In the genomic region with DNA sequence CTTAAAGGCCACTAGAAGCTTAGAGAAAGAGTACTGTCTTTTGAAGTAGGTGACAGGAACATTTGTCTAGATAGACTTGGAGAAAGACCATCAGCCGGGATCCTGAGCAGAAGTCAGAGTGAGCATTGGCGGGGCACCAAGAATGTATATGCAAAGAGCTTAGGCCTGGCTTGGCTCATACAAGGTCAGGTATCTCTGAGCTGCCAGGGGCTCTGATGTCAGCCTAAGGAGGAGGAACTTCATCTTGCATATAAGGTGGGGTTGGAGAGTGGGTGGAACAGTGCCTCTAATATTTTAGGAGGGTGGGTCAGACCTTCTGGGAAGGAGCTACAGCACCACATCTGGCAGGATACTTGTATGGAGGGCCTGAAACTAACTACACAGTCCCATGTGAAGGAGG, we compare ENCODE assay signal across 13 mouse cellular contexts. TPM values are rescaled to one million over a fixed set of nuclear protein-coding genes. Genes with fewer than 3 reads are reported as not detected.
DNase-seq lines count a peak whose midpoint lies in the region; ATAC-seq and TF ChIP-seq lines count a peak whose summit lies in the region.
"Had no signal": no experiment of that assay in that cellular context is flagged by ENCODE, and none has a peak within 500 bp of the region (broad histone marks: within the 10 kb centered on the region; RNA-seq: fewer than 3 reads in every experiment).

No protein-coding gene starts in this region.

- 73% methylated on average over 2 of the region's 2 CpGs for WGBS in lung, postnatal 0 days
- 63% methylated on average over 2 of the region's 2 CpGs for WGBS in stomach, embryonic 16.5 days
- WGBS in hindbrain, embryonic 10.5 days: 95% methylated on average over 2 of the region's 2 CpGs

- no peaks in the 10 kb centered on the region for H3K36me3 ChIP-seq in lung, postnatal 0 days (ENCODE audit: insufficient read depth, low read length)
- H3K36me3 ChIP-seq in stomach, embryonic 16.5 days (ENCODE audit: control insufficient read depth, insufficient read depth, low read length): no peaks in the 10 kb centered on the region
- peaks cover 99% of the 10 kb centered on the region for H3K36me3 ChIP-seq in hindbrain, embryonic 10.5 days

- H3K9ac ChIP-seq in lung, postnatal 0 days (replicated peaks; ENCODE audit: low read depth): no peak overlapping the region
- no peak overlapping the region for H3K9ac ChIP-seq in stomach, embryonic 16.5 days (ENCODE audit: low read length)
- H3K9ac ChIP-seq: embryonic facial prominence, embryonic 12.5 days; lung, embryonic 14.5 days had no signal

- peaks cover 10% of the 10 kb centered on the region; the same call in 1 of the 2 replicates for H3K4me1 ChIP-seq in lung, postnatal 0 days (ENCODE audit: insufficient read depth, low read depth, low read length)
- peaks cover 21% of the 10 kb centered on the region for H3K4me1 ChIP-seq in embryonic fibroblast, embryonic 13.5 days (ENCODE audit: control insufficient read depth, insufficient read depth, low read length)
- peaks cover 13% of the 10 kb centered on the region for H3K4me1 ChIP-seq in stomach, embryonic 16.5 days (ENCODE audit: control insufficient read depth, insufficient read depth, low read length)
- H3K4me1 ChIP-seq in hindbrain, embryonic 10.5 days (replicated peaks): no peaks in the 10 kb centered on the region

- TF ChIP-seq CTCF in lung, postnatal 0 days (IDR thresholded peaks at IDR 0.05): no peak
- TF ChIP-seq CTCF in embryonic fibroblast, embryonic 13.5 days (IDR thresholded peaks at IDR 0.05; ENCODE audit: borderline replicate concordance, insufficient read depth, low read length): no peak

- TF ChIP-seq POLR2A in embryonic fibroblast, embryonic 13.5 days (IDR thresholded peaks at IDR 0.05; ENCODE audit: low read depth, low read length): no peak

- 0 out of 2 replicates have a peak overlapping the region, but pooled peaks have one; percentile 9 for H3K27ac ChIP-seq in lung, postnatal 0 days (ENCODE audit: low read length)
- peak overlapping the region; percentile 80; the same call in 1 of the 2 replicates for H3K27ac ChIP-seq in embryonic fibroblast, embryonic 13.5 days (ENCODE audit: insufficient read depth, low read length)
- H3K27ac ChIP-seq in stomach, embryonic 16.5 days (ENCODE audit: low read length): no peak overlapping the region
- H3K27ac ChIP-seq in hindbrain, embryonic 10.5 days: no peak overlapping the region
- H3K27ac ChIP-seq: embryonic facial prominence, embryonic 12.5 days; kidney, postnatal 0 days had no signal

- H3K4me2 ChIP-seq in lung, postnatal 0 days (replicated peaks; ENCODE audit: low read depth, low read length): no peak overlapping the region
- H3K4me2 ChIP-seq in stomach, embryonic 16.5 days (ENCODE audit: low read depth, low read length): no peak overlapping the region
- H3K4me2 ChIP-seq: embryonic facial prominence, embryonic 12.5 days; lung, embryonic 14.5 days had no signal

- no peak for TF ChIP-seq EP300 in lung, postnatal 0 days (IDR thresholded peaks at IDR 0.05)

- H3K9me3 ChIP-seq in lung, postnatal 0 days (ENCODE audit: low read length): no peaks in the 10 kb centered on the region
- H3K9me3 ChIP-seq in stomach, embryonic 16.5 days (replicated peaks; ENCODE audit: control insufficient read depth, low read length): no peaks in the 10 kb centered on the region
- no peaks in the 10 kb centered on the region for H3K9me3 ChIP-seq in hindbrain, embryonic 10.5 days
- H3K9me3 ChIP-seq: embryonic facial prominence, embryonic 12.5 days; megakaryocyte, embryonic 14.5 days had no signal

- 0 out of 2 replicates have a peak, but pooled peaks have one; percentile 18 for ATAC-seq in lung, postnatal 0 days
- peak; percentile 59 for ATAC-seq in stomach, embryonic 16.5 days (ENCODE audit: insufficient read depth, low FRiP score)

- peak; percentile 49 for DNase-seq in cerebellum, adult 18-20 months
- DNase-seq in cerebellum, adult 8-10 months: no peak
- peak; percentile 36 for DNase-seq in lung, postnatal 0 days (ENCODE audit: low spot score)
- no peak for DNase-seq in lung, postnatal 14 days
- DNase-seq in urinary bladder, adult 18-20 months (ENCODE audit: low spot score in 2 of 2): no peak
- no peak for DNase-seq in hindbrain, embryonic 10.5 days (ENCODE audit: low spot score)
- DNase-seq: lung, embryonic 14.5 days; thymus, adult 2 months had no signal

- H3K4me3 ChIP-seq in lung, postnatal 0 days (ENCODE audit: low read depth, low read length): no peak overlapping the region
- H3K4me3 ChIP-seq in embryonic fibroblast, embryonic 13.5 days (ENCODE audit: insufficient read depth, low read length): no peak overlapping the region
- no peak overlapping the region for H3K4me3 ChIP-seq in stomach, embryonic 16.5 days (replicated peaks; ENCODE audit: low read length)
- H3K4me3 ChIP-seq in hindbrain, embryonic 10.5 days: no peak overlapping the region
- H3K4me3 ChIP-seq: embryonic facial prominence, embryonic 12.5 days; megakaryocyte, embryonic 14.5 days had no signal

- no peaks in the 10 kb centered on the region for H3K27me3 ChIP-seq in lung, postnatal 0 days (replicated peaks; ENCODE audit: insufficient read depth, low read length)
- H3K27me3 ChIP-seq in stomach, embryonic 16.5 days (ENCODE audit: control insufficient read depth, insufficient read depth, low read length): no peaks in the 10 kb centered on the region
- no peaks in the 10 kb centered on the region for H3K27me3 ChIP-seq in hindbrain, embryonic 10.5 days (ENCODE audit: insufficient read depth, poor library complexity, severe bottlenecking)
- H3K27me3 ChIP-seq: embryonic facial prominence, embryonic 12.5 days; megakaryocyte, embryonic 14.5 days had no signal

RNA-seq across cellular contexts. Expression of a gene that starts 18.6 kb away (rescaled TPM):
- polyA plus RNA-seq in lung, postnatal 0 days (2015; fragmentation: Nextera tagmentation; extraction: Ambion mirVana): 5.4 and 5.8 TPM in 2 replicates
- 17.4 and 18.4 TPM in 2 replicates for polyA plus RNA-seq in embryonic fibroblast, embryonic 13.5 days (2011; ENCODE audit: insufficient read length, low read depth, missing spikeins)
- 5.2 and 7.5 TPM in 2 replicates for polyA plus RNA-seq in stomach, embryonic 16.5 days (2015; fragmentation: Nextera tagmentation; extraction: Ambion mirVana)
- 9.3 and 12.4 TPM in 2 replicates for polyA plus RNA-seq in hindbrain, embryonic 10.5 days (2016; fragmentation: Nextera tagmentation; extraction: Ambion mirVana)

Comparison
In these comparisons a context has a peak if more than half of its experiments do, and no peak if none do; other contexts are left out.
1. DNase-seq: peak in cerebellum, adult 18-20 months (2 of 2) and lung, postnatal 0 days (single experiment); none in cerebellum, adult 8-10 months (single experiment), lung, postnatal 14 days (single experiment), urinary bladder, adult 18-20 months (0 of 2) and hindbrain, embryonic 10.5 days (single experiment).
2. H3K27ac ChIP-seq: peak in lung, postnatal 0 days (single experiment) and embryonic fibroblast, embryonic 13.5 days (single experiment); none in stomach, embryonic 16.5 days (single experiment) and hindbrain, embryonic 10.5 days (single experiment).